Mouse (Mus musculus) right cerebral cortex, adult 18-20 months (tissue): ENCODE measurements around the gene Notch1.
A peak's percentile ranks its signal among the peaks of the same experiment; 100 is the strongest.

Experiments used
- DNase-seq: peaks from one replicate; pipeline ENCODE4 v3.0.0; 2022; ENCODE audit warnings: mixed read lengths

Gene Notch1

GRCm38 (mm10) chr2:26500027-26500598 is 16.4 kb downstream of the Notch1 start:
- DNase-seq: peak; percentile 58

- DNase-seq: no peak
Observed at GRCm38 (mm10) chr2:26498694-26499093, 17.8 kb downstream of the Notch1 start.

- DNase-seq: no peak
Observed at GRCm38 (mm10) chr2:26497861-26498533, 18.5 kb downstream of the Notch1 start.

- no peak for DNase-seq
Observed at GRCm38 (mm10) chr2:26496451-26496850, 20.0 kb downstream of the Notch1 start.

GRCm38 (mm10) chr2:26495701-26496100 is 20.8 kb downstream of the Notch1 start:
- no peak for DNase-seq

- no peak for DNase-seq
Observed at GRCm38 (mm10) chr2:26494991-26495390, 21.5 kb downstream of the Notch1 start.

- no peak for DNase-seq
Observed at GRCm38 (mm10) chr2:26494396-26494795, 22.1 kb downstream of the Notch1 start.

GRCm38 (mm10) chr2:26493021-26493781 is 23.3 kb downstream of the Notch1 start:
- DNase-seq: peak; percentile 52

- no peak for DNase-seq
Observed at GRCm38 (mm10) chr2:26490760-26491301, 25.6 kb downstream of the Notch1 start.

GRCm38 (mm10) chr2:26488535-26489135 is 27.8 kb downstream of the Notch1 start:
- no peak for DNase-seq

GRCm38 (mm10) chr2:26487322-26488021 is 29.0 kb downstream of the Notch1 start:
- DNase-seq: peak; percentile 56

- DNase-seq: no peak
Observed at GRCm38 (mm10) chr2:26486835-26487321, 29.6 kb downstream of the Notch1 start.

- DNase-seq: no peak
Observed at GRCm38 (mm10) chr2:26486264-26486810, 30.1 kb downstream of the Notch1 start.

GRCm38 (mm10) chr2:26485710-26486109 is 30.8 kb downstream of the Notch1 start:
- DNase-seq: no peak

- no peak for DNase-seq
Observed at GRCm38 (mm10) chr2:26485278-26485677, 31.2 kb downstream of the Notch1 start.

GRCm38 (mm10) chr2:26484169-26484568 is 32.3 kb downstream of the Notch1 start:
- DNase-seq: no peak

GRCm38 (mm10) chr2:26483230-26483869 is 33.1 kb downstream of the Notch1 start:
- DNase-seq: no peak

GRCm38 (mm10) chr2:26482824-26483223 is 33.6 kb downstream of the Notch1 start:
- DNase-seq: no peak

GRCm38 (mm10) chr2:26481724-26482495 is 34.6 kb downstream of the Notch1 start:
- no peak for DNase-seq

- no peak for DNase-seq
Observed at GRCm38 (mm10) chr2:26480911-26481310, 35.6 kb downstream of the Notch1 start.
